Mouse (Mus musculus) frontal cortex, postnatal 36 days (tissue): ENCODE results near the gene Fkbp7.

Experiments used
- DNase-seq, 2 experiments: peaks; one replicate each; pipeline ENCODE4 v3.0.0; 2022; ENCODE audit warnings: low spot score in 2 of 2

The Fkbp7 gene

DNA sequence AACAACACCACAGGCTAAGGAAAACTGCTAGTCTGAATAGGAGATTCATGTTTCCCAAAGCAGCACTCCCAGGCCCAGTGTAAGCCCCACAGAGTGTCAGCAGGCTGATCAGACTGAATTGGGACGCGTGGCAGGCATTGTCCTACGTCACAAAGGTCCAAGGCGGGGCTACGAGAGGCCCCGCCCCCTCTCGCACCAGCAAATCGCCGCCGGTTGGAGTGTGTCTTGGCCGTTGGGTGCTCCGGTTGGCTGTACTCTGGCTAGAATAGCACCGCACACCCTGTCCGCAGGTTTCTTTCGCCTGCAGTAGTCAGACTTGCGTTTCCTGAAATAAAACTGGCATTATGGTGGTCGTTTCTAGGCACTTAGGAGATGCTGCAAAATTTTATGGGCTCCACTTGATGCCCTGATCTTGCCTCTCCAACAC lies at the start of gene Fkbp7:
Gene Fkbp7, minus strand, starts transcription at position 151 of the 427 bp plus-strand sequence.
- peak; percentile 80 to 87 for DNase-seq

DNA sequence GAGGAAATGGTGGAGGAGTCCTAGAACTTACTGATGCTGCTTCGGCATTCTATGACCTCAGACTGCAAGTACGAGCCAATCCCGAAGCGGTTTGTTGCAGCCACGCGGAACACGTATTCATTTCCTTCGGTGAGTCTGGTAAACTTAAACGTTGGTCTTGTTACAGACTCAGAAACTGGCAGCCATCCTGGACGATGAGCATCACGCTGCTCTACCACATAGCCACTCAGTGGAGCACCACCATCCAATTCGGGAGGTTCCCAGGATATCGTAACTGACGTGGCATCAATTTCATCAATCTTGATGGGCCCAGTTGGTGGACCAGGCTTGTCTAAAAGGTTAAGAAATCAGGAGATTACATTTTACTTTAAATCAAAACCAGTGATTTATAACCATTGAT lies 46.7 kb upstream of the Fkbp7 start:
- no peak for DNase-seq

DNA sequence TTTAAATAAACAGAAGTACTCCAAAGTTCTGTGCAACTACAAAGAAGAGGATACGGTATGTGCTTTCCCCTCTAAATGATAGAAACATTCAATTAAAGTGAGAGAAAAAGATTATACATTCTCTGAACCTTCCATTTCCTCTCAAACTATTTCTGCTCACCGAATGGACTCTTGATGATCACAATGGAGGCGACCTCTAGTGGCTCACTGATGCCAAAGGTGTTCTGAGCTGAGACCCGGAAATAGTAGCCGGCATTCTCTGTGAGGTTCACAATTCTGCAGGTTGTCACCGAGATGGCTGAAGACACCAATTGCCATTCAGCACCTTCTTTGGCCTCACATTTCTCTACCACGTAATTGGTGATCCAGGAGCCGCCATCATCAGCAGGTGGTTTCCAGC lies 42.1 kb upstream of the Fkbp7 start:
- no peak for DNase-seq

DNA sequence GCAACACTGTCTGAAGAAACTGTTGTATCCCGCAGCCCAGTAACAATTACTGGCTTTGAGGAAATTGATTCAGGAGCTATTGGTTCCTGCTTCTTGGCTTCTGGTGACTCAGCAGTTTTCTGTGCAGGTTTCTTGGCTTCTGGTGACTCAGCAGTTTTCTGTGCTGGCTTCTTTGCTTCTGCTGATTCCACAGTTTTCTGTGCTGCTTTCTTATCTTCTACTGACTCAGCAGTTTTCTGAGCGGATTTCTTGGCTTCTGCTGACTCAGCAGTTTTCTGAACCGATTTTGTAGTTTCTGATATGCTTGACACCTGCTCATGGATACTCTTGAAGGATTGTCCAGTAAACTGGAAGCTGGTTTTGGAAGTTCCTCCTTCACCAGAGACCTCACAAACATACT lies 35.6 kb upstream of the Fkbp7 start:
- no peak for DNase-seq

DNA sequence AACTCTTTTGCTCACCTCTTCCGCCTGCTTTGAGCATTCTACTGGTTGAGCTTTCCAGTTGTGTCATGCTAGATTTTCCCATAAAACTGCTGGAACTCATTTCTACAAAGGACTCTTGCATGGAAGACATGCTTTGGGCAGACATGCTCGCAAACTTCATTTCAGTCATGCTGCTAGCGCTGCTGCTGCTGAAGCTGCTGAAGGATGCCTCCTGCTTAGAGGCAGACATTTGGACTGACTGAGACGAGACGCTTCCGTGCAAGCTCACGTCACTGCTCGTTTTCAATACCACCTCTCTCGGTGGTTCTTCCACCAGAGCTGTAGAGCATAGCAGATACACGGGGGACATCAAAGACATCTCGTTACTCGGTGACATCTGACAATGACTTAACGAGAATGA lies 32.7 kb upstream of the Fkbp7 start:
- DNase-seq = no peak

DNA sequence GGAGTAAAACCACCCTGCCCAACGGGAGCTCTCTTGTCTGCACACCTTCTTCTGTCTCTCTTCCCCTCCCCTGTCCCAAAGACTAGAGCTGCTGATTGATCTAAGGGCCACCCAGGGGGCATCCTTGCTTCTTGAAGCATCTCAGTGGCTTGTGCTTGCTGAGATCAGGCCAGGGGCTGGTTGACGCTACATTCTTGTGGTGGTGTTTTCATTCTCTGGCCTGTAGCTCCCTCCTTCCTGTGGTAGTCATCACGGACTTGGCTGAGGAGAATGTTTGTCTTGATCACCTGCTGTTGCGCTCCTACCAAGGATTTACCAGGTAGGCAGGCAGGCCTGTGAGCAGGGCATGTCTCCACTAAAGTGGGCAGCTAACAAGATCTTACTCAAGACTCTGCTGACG lies 29.8 kb upstream of the Fkbp7 start:
- no peak for DNase-seq

DNA sequence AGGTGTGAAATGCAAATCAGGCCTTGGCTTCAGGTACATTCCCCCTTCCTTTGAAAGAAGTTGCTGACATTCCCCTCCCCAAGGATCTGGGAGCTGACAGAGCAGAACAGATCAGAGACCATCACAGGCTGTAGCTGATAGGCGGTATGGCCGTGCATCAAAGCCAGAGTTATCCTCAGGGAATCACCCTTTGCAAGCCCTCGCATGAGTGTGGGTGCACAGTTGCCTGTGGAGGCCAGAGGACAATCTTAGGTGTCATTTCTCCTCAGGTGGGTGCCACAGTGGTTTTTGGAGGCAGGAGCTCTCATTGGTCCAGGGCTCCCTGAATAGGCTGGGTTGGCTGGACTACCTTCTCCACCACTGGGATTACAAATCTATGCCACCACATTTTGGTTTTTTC lies 29.3 kb upstream of the Fkbp7 start:
- no peak for DNase-seq

DNA sequence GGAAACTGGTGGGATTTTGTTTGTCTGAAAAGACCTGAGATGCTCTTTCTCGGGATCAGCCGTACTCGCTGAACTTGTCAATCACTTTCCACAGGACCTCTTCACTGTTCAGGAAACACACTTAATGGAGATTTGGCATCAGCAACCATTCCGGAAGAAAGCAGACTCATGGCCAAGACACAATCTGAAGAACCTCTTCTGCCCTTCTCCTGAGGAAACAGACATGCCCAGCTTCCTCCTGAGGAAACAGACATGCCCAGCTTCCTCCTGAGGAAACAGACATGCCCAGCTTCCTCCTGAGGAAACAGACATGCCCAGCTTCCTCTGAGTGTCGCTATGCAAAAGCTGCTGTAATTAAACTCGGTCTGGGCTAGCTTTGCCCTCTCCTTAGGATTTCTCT lies 22.4 kb upstream of the Fkbp7 start:
- no peak for DNase-seq

DNA sequence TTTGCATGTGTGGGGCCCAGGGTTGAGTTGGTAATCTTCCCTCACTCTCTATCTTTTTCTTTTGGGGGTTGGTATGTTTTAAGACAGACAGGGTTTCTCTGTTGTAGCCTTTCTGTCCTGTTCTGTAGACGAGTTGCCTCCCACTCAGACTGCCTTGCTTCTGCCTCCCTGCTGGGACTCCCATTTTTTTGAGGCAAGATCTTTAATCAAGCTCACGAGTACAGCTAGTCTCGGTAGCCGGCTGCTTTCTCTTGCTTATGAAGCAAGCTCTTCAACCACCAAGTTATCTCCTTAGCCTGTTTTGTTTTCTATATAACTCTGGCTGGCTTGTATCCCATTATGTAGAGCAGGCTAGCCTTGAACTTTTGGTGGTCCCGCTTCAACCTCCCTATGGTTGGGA lies 20.8 kb upstream of the Fkbp7 start:
- no peak for DNase-seq

DNA sequence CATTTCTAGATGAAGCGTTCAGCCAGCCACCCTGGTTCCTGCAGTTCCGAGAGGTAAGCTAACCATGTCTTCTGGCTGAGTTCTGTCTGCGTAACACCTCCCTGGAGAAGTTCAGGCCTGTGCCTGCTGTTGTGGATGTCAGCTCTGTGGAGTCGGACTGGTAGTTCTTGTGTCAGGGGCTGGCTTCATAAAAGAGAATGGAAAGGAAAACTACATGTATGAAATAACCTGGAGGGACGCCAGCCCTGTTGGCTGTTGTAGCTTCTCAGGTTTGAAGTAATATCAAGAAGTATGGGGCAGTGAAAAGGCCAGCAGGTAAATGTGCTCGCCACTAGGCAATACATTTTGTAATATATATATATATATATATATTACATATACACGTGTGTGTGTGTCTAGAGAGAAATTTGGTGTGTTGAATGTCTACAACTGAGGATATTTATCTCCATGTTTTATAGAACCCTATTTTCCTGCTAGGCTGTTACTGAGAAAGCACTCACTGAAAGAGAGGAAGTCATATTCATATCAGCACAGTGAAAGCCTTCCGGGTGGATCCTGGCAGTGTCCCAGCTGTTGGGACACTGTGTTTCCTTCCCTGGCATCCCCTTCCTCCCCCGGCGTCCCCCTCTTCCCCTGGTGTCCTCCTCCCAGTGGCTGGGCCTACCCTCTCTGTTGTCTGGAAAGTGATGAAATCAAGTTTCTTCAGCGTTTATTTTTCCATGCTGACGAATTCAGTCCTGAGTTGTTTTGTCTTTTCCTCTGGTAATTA lies 17.7 kb upstream of the Fkbp7 start:
- no peak for DNase-seq

DNA sequence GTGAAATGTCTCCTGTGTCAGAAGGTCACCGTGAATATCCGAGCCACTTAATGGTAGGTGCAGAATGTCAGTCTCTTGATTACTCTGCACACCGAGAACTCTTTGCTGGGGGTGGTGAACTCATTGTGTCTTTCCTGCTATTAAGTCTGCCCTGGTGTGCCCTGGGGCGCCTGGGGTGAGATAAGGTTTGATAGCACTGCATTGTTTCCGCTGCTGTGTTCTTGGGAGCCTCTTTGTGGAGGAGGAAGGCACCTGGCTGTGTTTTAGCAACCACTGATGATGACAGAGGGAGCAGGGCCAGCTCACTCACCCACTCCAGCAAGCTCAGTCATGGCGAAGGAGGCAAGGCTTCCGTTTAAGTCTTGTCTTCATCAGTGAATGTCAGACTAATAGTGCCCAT lies 15.2 kb upstream of the Fkbp7 start:
- no peak for DNase-seq

DNA sequence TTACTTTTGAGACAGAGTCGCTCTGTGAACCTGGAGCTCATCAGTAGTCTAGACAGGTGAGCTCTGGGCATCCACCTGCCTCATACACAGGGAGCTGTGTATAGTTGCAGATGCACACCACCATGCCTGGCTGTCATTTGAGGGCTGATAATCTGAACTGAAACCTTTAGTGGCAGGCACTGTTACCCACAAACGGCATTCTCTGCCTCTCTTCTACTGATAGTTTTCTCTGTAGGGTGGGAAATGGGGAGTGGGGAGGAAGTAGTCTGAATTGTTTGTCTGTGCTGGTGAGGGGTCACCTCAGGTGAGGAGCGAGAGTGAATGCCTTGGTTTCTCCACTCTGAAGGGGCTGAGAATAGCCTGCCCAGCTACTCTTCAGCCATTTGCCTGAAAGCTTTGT lies 14.7 kb upstream of the Fkbp7 start:
- no peak for DNase-seq

DNA sequence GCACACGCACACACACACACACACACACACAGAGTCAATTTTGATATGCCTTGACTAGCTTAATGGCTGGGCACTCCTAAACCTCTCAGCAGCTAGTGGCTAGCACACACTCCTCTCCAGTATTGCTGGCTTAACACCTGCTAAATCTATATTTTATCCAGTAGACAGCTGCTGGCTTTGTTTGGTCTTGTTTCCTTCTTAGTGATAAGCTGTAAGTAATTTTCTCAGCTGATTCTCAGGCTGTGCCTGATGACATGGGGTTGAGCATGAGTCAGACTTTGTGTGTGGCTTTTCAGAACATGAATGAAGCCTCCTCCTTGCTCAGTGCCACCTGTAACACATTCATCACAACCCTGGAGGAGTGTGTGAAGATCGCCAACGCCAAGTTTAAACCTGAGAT lies 14.1 kb upstream of the Fkbp7 start:
- no peak for DNase-seq

DNA sequence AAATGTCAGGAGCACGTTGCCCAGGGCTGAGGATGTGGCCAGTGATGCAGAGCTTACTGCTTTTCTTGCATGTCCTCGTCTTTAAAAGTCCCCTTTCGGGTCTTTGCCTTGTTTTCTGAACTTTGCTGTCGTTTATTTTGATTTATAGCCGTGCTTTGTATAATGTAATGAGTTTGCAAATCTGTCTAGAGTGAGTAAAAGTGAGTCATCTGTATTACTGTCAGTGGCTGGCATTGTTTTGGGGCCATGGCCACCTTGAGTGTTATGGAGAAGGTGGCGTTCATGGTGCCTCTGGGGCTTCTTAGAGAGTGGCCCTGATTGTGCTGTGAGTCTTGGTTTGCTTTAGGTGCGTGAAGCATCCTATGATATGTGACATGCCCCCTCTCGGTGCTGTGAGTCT lies 9.4 kb upstream of the Fkbp7 start:
- DNase-seq = no peak

DNA sequence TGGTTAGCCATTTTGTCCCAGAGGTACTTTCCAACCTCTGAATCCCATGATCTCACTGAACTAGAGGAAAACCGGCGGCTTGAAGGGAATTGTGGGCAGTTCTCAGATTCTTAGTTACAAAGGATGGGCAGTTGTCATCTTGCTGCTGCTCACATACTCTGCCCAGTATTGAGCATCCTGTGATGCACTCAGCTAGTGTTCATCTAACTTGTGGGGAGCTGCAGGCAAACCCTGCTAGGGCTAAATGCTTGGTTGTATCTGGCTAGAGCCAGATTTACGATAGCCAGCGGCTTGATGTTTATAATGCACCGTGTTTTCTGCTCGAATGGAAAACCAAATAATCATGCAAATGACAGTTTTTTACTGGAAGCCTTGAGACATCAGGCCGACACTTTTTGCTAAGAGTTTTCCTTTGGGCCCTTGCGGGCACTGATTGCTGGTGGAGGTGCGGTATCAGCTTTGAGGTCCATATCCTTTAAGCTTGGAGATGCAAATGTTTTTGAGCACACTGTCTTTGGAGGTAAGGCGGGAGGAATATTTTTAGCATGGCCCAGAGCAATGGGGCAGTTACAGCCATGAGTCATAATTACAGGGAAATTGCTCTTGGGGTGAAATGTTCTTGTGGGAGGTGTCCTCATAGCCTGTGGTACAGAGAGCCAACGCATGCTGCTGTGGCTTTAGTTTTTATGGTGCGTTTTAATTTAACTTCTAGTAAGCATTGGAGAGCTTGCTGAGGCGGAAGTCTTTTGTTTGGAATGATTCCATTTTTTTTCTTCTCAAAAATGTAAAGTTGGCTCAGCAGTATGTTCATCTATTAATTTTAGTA lies 3.7 kb upstream of the Fkbp7 start:
- no peak for DNase-seq

DNA sequence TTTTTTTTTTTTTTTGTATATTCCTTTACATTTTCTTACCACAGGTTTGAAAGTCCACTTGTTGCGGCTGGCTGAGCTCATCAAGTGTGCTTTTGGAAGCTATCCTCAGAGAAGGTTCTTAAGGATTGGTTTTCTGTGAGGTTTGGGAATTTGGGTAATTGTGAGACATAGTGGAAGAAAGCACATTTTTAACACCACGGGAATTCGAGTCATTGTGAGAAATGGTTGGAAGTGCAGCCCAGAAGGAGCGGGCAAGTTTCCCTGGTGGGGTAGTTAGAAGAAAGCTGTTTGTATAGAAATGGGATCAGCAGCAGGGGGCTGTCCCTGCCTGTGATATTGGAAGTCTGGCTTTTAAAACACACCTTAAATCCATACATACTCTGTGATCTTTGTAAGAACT lies 3.0 kb upstream of the Fkbp7 start:
- DNase-seq = no peak

DNA sequence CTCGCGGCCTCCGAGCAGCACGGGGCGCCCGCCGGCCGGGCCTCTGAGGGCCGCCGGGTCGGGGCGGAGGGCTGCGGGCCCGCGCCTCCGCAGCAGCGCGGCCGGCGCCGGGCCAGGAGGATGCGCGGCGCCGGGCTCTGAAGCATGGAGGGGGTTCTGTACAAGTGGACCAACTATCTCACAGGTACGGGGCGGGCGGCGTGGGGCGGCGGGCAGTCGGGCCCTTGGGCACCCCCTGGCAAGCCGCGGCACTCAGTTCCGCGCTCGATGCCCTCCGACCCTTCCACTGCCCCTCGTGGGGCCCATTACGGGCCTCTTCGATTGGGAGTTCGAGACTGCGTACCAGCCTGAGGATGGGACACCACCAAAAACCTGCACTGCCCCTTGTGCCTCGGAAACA lies 2.5 kb upstream of the Fkbp7 start:
- DNase-seq = no peak

DNA sequence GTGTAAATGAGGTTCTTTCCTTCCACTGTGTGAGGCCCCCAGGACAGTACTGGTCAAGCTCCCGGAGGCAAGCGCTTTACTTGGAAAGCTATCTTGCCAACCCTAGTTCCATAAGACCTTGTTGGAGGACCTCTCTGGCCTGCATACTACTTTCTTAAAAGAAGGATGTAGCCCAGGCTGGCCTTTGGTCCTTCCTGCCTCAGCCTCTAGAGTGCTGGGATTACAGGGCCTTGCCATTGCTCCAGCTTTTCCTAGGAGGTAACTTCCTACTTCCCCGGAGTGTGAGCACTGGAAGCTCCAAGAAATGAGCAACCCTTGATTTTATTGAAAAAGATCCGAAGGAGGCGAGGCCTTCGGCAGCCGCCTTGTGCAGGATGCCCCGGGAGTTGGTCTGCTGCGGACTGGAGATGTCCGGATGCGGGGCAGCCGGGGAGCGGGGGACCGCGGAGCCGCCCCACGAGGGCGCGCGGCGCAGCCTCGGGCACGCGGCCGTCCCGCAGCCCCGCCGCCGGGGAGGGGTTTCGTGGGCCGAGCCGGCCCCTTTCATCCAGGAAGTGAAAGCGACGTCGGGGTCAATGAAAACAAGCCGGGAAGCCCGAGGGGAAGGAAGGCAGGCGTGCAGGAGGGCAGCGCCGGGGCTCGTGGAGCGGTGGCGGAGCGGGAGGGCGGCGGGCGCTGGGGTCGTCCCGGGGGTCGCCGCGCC lies 2.0 kb upstream of the Fkbp7 start, which contains the start of gene Plekha3:
Gene Plekha3, plus strand, starts transcription at position 557 of the 703 bp plus-strand sequence.
- DNase-seq = peak; percentile 80 to 87

DNA sequence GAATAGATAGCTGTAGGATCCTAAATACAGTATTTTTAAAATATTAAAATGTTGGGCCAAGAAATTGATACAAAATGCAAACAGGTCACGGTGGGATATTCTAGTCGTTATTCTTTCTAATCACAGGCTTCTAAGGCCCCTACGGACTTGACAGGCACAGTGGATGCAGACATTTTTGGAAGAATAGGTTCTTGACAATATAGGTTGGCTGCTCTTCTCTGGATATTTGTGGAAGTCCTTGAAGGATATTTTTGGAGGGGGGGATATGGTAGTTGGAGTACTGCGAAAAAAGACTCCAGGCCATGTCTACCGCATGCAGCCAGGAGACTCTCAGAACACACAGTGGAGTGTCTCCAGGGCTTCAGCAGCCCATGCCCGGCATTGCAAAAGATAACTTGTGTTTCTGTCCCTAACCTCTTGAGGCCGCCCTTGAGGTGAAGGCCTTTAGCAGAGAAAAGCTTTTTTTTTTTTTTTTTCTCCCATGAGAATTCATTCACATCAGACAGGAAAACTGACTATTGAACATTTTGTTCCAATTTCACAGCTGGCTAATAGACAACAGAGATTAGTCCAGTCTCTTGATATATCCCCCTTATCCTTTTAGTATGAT lies 661 bp upstream of the Fkbp7 start:
- no peak for DNase-seq

DNA sequence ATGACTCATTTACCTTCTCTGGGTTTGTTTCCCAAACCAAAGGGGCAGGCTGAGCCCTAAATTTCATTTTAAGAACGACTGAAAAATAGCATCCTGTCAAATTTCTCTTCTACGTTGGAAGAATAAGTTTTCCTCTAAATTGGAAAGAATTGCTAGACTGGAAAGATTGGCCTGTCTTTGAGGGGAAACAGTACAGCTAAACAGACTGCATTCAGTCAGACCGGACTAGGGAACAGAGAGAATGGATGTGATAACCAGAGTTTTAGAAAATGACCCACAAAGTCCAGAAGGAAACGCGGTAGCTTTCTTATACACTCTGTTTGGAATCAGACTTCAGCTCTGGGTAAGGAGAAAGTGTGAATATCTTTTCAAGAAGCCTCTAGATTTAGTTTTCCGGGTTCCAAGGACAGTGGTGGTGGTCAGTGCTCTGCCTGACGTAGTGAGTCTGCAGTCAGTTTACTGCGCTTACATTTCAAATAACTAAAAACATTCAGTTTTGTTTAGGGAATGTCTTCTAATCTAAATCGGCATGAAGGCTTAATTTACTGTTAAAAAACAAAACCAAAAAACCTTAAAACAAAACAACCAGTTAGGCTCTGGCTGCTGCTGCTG lies 676 bp downstream of the Fkbp7 start:
- DNase-seq = no peak

DNA sequence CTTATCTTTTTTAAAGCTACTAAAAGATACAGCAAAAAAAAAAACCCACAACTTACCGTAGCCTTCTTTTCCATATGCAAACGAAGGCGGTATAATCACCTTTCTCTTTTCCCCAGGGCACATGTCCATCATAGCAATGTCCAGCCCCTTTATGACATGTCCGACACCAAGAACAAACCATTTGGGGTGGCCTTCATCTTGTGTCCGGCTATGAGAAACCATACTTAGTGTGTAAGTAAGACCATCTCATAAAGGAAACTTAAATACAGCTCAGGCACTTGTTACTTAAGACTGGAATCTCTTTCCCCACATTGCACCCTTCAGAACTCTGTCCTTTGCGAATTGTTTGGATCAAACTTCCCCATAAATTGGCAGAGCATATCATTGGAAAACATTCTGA lies 1.3 kb downstream of the Fkbp7 start:
- DNase-seq = no peak

DNA sequence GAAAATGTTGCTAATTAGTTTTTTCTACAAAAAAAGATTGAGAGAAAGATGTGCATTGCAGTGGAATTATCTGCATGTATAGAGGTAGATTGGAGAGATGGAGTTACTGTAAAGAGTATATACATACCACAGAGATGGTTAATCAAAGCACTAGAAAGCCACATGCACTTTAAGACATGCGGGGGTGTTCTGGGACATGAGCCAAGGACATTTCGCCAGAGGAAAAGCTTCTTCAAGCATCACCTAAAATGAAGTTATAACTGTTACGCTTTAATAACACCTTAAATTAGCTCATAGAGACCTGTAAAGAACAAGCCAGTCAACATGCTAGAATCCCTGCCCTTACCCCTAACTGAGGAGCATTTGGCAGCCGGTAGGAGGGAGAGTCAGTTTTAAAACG lies 5.7 kb downstream of the Fkbp7 start:
- peak in 1 of 2 experiments; percentile 29 for DNase-seq
